Mouse (Mus musculus) midbrain, postnatal 0 days (tissue): Measurements from ENCODE around the gene Gna13. TPM values are rescaled to one million over a fixed set of nuclear protein-coding genes. Genes with fewer than 3 reads are reported as not detected.

Source experiments
- ATAC-seq: fragments of 200-750 bp; cut with Nextera tagmentation; 2 replicates; pipeline ENCODE4 v1.8.0; 2017; ENCODE audit warnings: moderate number of reproducible peaks, mild to moderate bottlenecking, moderate TSS enrichment, moderate library complexity; ENCODE audit not compliant: low FRiP score
- DNase-seq: peaks from one replicate; pipeline ENCODE4 v3.0.0-alpha.2; 2015; ENCODE audit warnings: low spot score
- H3K27ac ChIP-seq: fragments of 300-500 bp; sonication (generic); 2 replicates; pipeline ENCODE4 v1.5.1; 2014; ENCODE audit warnings: low read depth, mild to moderate bottlenecking, low read length, mixed read lengths
- H3K27me3 ChIP-seq: fragments of 300-500 bp; sonication (generic); 2 replicates; pipeline ENCODE4 v1.6.1; 2014; ENCODE audit warnings: low read length, control low read depth, mixed read lengths; ENCODE audit not compliant: insufficient read depth
- H3K36me3 ChIP-seq: fragments of 300-500 bp; sonication (generic); 2 replicates; pipeline ENCODE4 v1.6.1; 2014; ENCODE audit warnings: low read length, control low read depth, mixed read lengths; ENCODE audit not compliant: insufficient read depth
- H3K4me1 ChIP-seq: fragments of 300-500 bp; sonication (generic); 2 replicates; pipeline ENCODE4 v1.6.1; 2014; ENCODE audit warnings: mild to moderate bottlenecking, control low read depth, antibody characterized with exemption, low read length, mixed read lengths; ENCODE audit not compliant: insufficient read depth
- H3K4me2 ChIP-seq: fragments of 300-500 bp; sonication (generic); 2 replicates; pipeline ENCODE4 v1.6.1; 2014; ENCODE audit warnings: low read depth, mild to moderate bottlenecking, low read length, mixed read lengths; ENCODE audit not compliant: poor library complexity, severe bottlenecking
- H3K4me3 ChIP-seq: fragments of 300-500 bp; sonication (generic); 2 replicates; pipeline ENCODE4 v1.5.1; 2014; ENCODE audit warnings: low read depth, mild to moderate bottlenecking, low read length, moderate library complexity
- H3K9ac ChIP-seq: fragments of 300-500 bp; sonication (generic); replicated peaks from 2 replicates; pipeline ENCODE4 v1.6.1; 2014; ENCODE audit warnings: mild to moderate bottlenecking, low read length, moderate library complexity, mixed read lengths; ENCODE audit not compliant: poor library complexity, severe bottlenecking
- H3K9me3 ChIP-seq: fragments of 300-500 bp; sonication (generic); 2 replicates; pipeline ENCODE4 v1.6.1; 2016; ENCODE audit warnings: low read length, control low read depth
- CTCF ChIP-seq: IDR thresholded peaks from 2 replicates; pipeline ENCODE4 v1.5.1; 2016; ENCODE audit warnings: antibody characterized with exemption, mild to moderate bottlenecking
- WGBS: fragments of 180-500 bp; shearing (Covaris S2); extraction: QIAGEN DNeasy Blood & Tissue Kit; methylation state at CpG from one replicate; pipeline ENCODE4 v1.1.7; 2014; 5-methylcytosine and 5-hydroxymethylcytosine counted together
- polyA plus RNA-seq: library from polyadenylated mRNA; unstranded; fragments of >200 nt; fragmentation: Nextera tagmentation; extraction: Ambion mirVana; gene quantifications from 2 replicates; pipeline ENCODE4 v1.2.1, GENCODE M21; 2015
- total RNA-seq: library from RNA; depleted of rRNA; stranded (reverse); fragments of >200 nt; gene quantifications from 2 replicates; pipeline ENCODE4 v1.2.3, GENCODE M21; 2014

Gene Gna13
- total and polyA plus RNA-seq, 2 experiments from 2014 or later: 35.3 to 50.3 TPM

DNA sequence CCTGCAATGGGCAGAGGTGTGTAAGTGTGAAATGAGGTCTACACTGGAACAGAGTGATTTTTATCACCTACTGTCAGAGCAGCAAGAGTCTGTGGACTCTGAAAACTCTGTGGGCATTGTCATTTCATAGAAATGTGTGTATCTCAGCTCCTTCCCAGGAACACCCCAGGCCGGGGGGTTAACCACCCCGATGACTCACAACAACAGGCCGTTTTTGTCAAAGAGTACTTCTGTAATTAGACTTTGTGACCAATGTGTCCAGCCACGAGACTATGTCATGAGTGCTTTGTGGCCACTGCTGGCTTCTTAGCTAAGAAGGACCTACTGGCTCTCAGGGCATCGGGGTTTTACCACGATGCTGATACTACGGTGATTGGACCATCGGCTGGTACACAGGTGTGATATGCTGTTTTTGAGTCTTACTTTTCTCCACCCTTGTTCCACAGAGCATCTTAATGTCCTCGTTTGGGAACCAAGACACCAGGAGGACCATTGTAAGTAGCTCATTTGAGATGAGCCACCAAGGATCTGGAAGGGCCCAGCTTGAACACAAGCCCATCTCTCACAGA is 54.9 kb downstream of the Gna13 start:
- DNase-seq (no peak), ATAC-seq (no peak)
- no peaks in the 10 kb centered on the region for H3K9me3 ChIP-seq
- H3K27ac ChIP-seq: no peak overlapping the region
- H3K4me2 ChIP-seq: no peak overlapping the region
- H3K4me3 ChIP-seq: no peak overlapping the region
- no peak for TF ChIP-seq CTCF
- no peak overlapping the region for H3K9ac ChIP-seq
- H3K4me1 ChIP-seq: no peaks in the 10 kb centered on the region
- no peaks in the 10 kb centered on the region for H3K27me3 ChIP-seq
- no peaks in the 10 kb centered on the region for H3K36me3 ChIP-seq
- 93% methylated on average over 9 of the region's 9 CpGs for WGBS

DNA sequence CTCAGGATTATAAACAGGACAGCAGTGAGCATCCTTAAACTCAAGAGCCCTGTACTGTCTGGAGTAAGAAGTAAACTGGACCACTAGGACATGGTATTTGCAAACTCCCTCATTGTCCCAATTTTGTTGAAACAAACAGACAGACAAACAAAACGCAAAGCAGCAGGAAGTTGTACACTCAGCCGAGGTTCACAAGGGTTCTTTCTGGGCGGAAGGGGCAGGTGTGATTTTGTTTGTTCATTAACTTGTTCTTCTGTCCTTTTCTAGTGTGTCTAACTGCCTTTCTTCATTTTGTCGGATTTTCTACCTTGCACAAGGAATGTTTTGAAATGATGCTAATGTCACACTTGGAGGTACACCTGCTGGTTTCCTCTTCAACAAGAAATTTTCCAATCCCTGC is 56.8 kb downstream of the Gna13 start:
- no peaks in the 10 kb centered on the region for H3K4me1 ChIP-seq
- no peak overlapping the region for H3K27ac ChIP-seq
- H3K27me3 ChIP-seq: no peaks in the 10 kb centered on the region
- no peak for TF ChIP-seq CTCF
- ATAC-seq: no peak
- no peaks in the 10 kb centered on the region for H3K36me3 ChIP-seq
- DNase-seq: no peak
- no peak overlapping the region for H3K9ac ChIP-seq
- 53% methylated on average over 4 of the region's 4 CpGs for WGBS
- no peak overlapping the region for H3K4me2 ChIP-seq
- no peak overlapping the region for H3K4me3 ChIP-seq
- H3K9me3 ChIP-seq: no peaks in the 10 kb centered on the region

DNA sequence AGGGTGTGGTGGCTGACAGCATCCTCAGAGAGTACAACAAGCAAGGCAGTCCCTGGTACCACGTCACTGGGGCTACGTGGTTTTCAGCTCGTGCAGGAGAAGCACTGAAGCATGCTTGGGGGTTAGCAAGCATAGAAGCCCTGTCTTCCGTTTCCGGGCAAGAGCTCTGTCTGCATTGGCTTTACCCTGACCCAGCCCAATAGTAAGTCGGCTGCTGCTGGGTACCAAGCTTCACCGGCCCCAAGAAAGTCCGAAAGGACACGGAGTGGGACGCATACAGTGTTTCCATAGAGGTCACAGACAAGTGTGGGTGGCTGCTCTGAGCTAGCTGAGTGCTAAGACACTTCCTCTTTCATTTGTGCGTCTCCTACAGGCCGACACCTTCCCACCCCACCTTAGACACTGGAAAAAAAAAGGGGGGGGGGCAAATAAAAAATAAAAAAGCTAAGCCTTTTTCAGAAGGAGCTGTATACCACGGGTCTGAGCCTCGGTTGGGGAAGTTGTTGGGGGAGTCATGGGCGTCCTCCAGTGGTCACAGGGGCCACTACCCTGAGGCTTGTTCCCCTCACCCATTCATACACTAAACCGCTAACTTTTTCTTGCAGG is 57.4 kb downstream of the Gna13 start:
- Histone ChIP-seq H3K9ac (no peak overlapping the region), H3K9me3 (no peaks in the 10 kb centered on the region), H3K4me2 (no peak overlapping the region), H3K36me3 (no peaks in the 10 kb centered on the region), H3K4me1 (no peaks in the 10 kb centered on the region), H3K27ac (no peak overlapping the region), H3K4me3 (no peak overlapping the region), H3K27me3 (no peaks in the 10 kb centered on the region)
- 48% methylated on average over 16 of the region's 16 CpGs for WGBS
- DNase-seq: no peak
- TF ChIP-seq CTCF: no peak
- ATAC-seq: no peak

DNA sequence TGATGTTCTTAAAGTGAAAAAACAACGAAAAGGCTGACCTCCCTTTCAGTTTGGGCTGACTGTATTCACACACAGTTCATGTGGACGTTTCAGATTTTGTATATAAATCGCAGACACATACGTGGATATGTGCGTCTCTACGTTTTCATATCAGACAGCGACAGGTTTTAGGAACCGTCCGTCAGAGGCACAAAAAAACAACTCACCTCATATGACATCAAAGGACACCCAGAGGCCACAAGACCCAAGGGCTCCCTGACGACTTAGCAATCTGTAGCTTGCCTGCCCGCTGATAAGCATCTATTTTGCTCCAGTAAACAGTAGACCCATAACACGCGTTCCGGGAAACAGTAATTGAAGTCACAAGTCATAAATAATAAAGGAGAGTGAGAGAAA is 57.9 kb downstream of the Gna13 start:
- DNase-seq (no peak), ATAC-seq (no peak)
- H3K27me3 ChIP-seq: no peaks in the 10 kb centered on the region
- H3K9me3 ChIP-seq: no peaks in the 10 kb centered on the region
- H3K9ac ChIP-seq: no peak overlapping the region
- no peak overlapping the region for H3K27ac ChIP-seq
- H3K4me2 ChIP-seq: no peak overlapping the region
- no peak overlapping the region for H3K4me3 ChIP-seq
- no peaks in the 10 kb centered on the region for H3K4me1 ChIP-seq
- WGBS: 82% methylated on average over 14 of the region's 14 CpGs
- no peaks in the 10 kb centered on the region for H3K36me3 ChIP-seq
- TF ChIP-seq CTCF: no peak

DNA sequence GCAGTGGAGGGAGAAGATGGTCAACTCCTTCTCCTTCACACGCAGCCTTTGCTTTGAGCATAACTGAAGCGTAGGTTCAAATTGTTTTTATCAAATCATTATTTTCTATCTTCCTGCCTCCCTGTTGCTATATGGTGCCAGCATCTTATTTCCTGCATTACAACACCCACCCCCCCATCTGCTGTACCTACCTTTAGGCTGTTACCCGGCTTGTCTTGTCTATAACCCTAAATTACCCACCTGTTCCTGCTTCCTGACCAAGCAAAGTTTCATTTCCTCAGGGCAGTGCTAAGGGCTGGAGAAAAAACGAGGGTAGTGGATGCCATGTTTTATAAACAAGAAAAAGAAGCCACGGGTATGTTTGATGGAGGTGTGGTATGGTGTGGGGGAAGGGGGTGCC is 58.6 kb downstream of the Gna13 start:
- DNase-seq: no peak
- H3K9me3 ChIP-seq: no peaks in the 10 kb centered on the region
- H3K4me2 ChIP-seq: no peak overlapping the region
- no peaks in the 10 kb centered on the region for H3K36me3 ChIP-seq
- no peak overlapping the region for H3K4me3 ChIP-seq
- H3K27ac ChIP-seq: no peak overlapping the region
- H3K9ac ChIP-seq: no peak overlapping the region
- no peaks in the 10 kb centered on the region for H3K27me3 ChIP-seq
- TF ChIP-seq CTCF: no peak
- H3K4me1 ChIP-seq: no peaks in the 10 kb centered on the region
- 87% methylated on average over 5 of the region's 5 CpGs for WGBS
- ATAC-seq: no peak

DNA sequence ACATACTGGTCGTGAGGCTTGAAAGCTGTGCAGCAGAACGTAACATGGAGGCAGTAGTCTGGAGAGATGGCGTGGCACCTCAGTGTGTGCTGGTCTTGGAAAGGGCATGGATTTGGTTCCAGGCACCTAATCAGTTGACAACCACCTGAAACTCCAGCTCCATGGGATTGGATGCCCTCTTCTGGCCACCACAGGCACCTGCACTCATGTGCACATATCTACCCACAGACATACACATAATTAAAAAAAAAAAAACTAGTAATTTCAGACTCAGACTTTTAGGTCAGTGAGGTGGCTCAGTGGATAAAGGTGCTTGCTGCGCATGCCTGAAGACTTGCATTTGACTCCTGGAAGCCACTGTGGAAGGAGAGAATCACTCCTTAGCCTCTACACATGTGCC is 59.6 kb downstream of the Gna13 start:
- no peak; the same call in 1 of the 2 replicates for TF ChIP-seq CTCF
- Histone ChIP-seq H3K27me3 (no peaks in the 10 kb centered on the region), H3K36me3 (no peaks in the 10 kb centered on the region), H3K4me2 (no peak overlapping the region), H3K9me3 (no peaks in the 10 kb centered on the region), H3K4me1 (peaks cover 6% of the 10 kb centered on the region; the same call in 1 of the 2 replicates), H3K9ac (no peak overlapping the region), H3K27ac (no peak overlapping the region), H3K4me3 (no peak overlapping the region)
- ATAC-seq (no peak), DNase-seq (no peak)
- 98% methylated on average over 4 of the region's 4 CpGs for WGBS
